ENCODE assay signal across 24 mouse cellular contexts in genomic region chr16:28511413-28511812, GRCm38 (mm10).
DNase-seq lines count a peak whose midpoint lies in the region; ATAC-seq and TF ChIP-seq lines count a peak whose summit lies in the region.
"Had no signal": no experiment of that assay in that cellular context is flagged by ENCODE, and none has a peak within 500 bp of the region (broad histone marks: within the 10 kb centered on the region; RNA-seq: fewer than 3 reads in every experiment).

No protein-coding gene starts in this region.

- H3K4me1 ChIP-seq in midbrain, embryonic 14.5 days (ENCODE audit: control insufficient read depth, insufficient read depth, low read length): no peaks in the 10 kb centered on the region
- H3K4me1 ChIP-seq in midbrain, embryonic 10.5 days: no peaks in the 10 kb centered on the region
- H3K4me1 ChIP-seq in ES-E14 (ENCODE audit: control insufficient read depth in 2 of 2, insufficient read depth in 2 of 2, low read length in 2 of 2, poor library complexity in 1 of 2): peaks cover 3 to 4% of the 10 kb centered on the region in 2 experiments; a peak in 2 of 4 replicates
- H3K4me1 ChIP-seq: embryonic facial prominence, embryonic 12.5 days; forebrain, embryonic 15.5 days; heart, embryonic 10.5 days; limb, embryonic 10.5 days; megakaryocyte, embryonic 14.5 days; neural tube, embryonic 13.5 days had no signal

- no peaks in the 10 kb centered on the region for H3K9me3 ChIP-seq in midbrain, embryonic 14.5 days (ENCODE audit: control insufficient read depth, low read length)
- H3K9me3 ChIP-seq in midbrain, embryonic 10.5 days (replicated peaks): no peaks in the 10 kb centered on the region
- no peaks in the 10 kb centered on the region for H3K9me3 ChIP-seq in ES-E14 (ENCODE audit: control insufficient read depth, insufficient read depth, low read depth, low read length)
- H3K9me3 ChIP-seq: embryonic facial prominence, embryonic 12.5 days; forebrain, embryonic 15.5 days; heart, embryonic 10.5 days; hindbrain, embryonic 13.5 days; limb, embryonic 10.5 days; neural tube, embryonic 13.5 days had no signal

- H3K4me3 ChIP-seq in midbrain, embryonic 14.5 days (replicated peaks; ENCODE audit: low read depth, low read length): no peak overlapping the region
- no peak overlapping the region for H3K4me3 ChIP-seq in midbrain, embryonic 10.5 days
- no peak overlapping the region for H3K4me3 ChIP-seq in ES-E14 (ENCODE audit: insufficient read depth in 1 of 2, low read depth in 1 of 2, low read length in 2 of 2, poor library complexity in 1 of 2, severe bottlenecking in 1 of 2)
- H3K4me3 ChIP-seq: embryonic facial prominence, embryonic 12.5 days; forebrain, embryonic 15.5 days; heart, embryonic 10.5 days; hindbrain, embryonic 13.5 days; left cerebral cortex, adult 2 months; limb, embryonic 10.5 days; megakaryocyte, embryonic 14.5 days; neural tube, embryonic 13.5 days had no signal

- no peaks in the 10 kb centered on the region for H3K27me3 ChIP-seq in midbrain, embryonic 14.5 days (ENCODE audit: control insufficient read depth, insufficient read depth, low read length)
- H3K27me3 ChIP-seq in midbrain, embryonic 10.5 days (ENCODE audit: low read depth, poor library complexity, severe bottlenecking): no peaks in the 10 kb centered on the region
- H3K27me3 ChIP-seq: embryonic facial prominence, embryonic 12.5 days; forebrain, embryonic 15.5 days; hindbrain, embryonic 13.5 days; megakaryocyte, embryonic 14.5 days; neural tube, embryonic 13.5 days had no signal

- no peak overlapping the region for H3K9ac ChIP-seq in midbrain, embryonic 14.5 days (replicated peaks; ENCODE audit: low read length)
- no peak overlapping the region for H3K9ac ChIP-seq in ES-E14 (ENCODE audit: insufficient read depth, low read depth, low read length, poor library complexity, severe bottlenecking)
- H3K9ac ChIP-seq: embryonic facial prominence, embryonic 12.5 days; forebrain, embryonic 15.5 days; hindbrain, embryonic 13.5 days; liver, postnatal 0 days; neural tube, embryonic 13.5 days had no signal

- peak; percentile 8 for DNase-seq in midbrain, embryonic 14.5 days
- no peak for DNase-seq in midbrain, embryonic 10.5 days (ENCODE audit: low spot score)
- peak; percentile 21 for DNase-seq in ES-E14 (ENCODE audit: low read depth, low spot score)
- DNase-seq in brain, adult 2 months (ENCODE audit: low read depth, low spot score): peak; percentile 31
- DNase-seq in spleen, adult 18-20 months: no peak
- no peak for DNase-seq in left cerebral cortex, adult 9 months (ENCODE audit: low spot score in 2 of 2)
- DNase-seq: adrenal gland, adult 8-10 months; cerebellum, postnatal 10 days; heart, postnatal 10 days; kidney, postnatal 36 days; layer of hippocampus, adult 9-11 months; liver, postnatal 0 days; lung, postnatal 14 days; right cerebral cortex, postnatal 4 days; thymus, postnatal 14 days had no signal

- H3K4me2 ChIP-seq in midbrain, embryonic 14.5 days (ENCODE audit: low read length): no peak overlapping the region
- H3K4me2 ChIP-seq: embryonic facial prominence, embryonic 12.5 days; forebrain, embryonic 15.5 days; hindbrain, embryonic 13.5 days; neural tube, embryonic 13.5 days had no signal

- 25% methylated on average over 5 of the region's 5 CpGs for WGBS in midbrain, embryonic 14.5 days
- WGBS in midbrain, embryonic 10.5 days: 35% methylated on average over 5 of the region's 5 CpGs

- H3K27ac ChIP-seq in midbrain, embryonic 14.5 days (replicated peaks; ENCODE audit: low read depth, low read length): no peak overlapping the region
- no peak overlapping the region for H3K27ac ChIP-seq in midbrain, embryonic 10.5 days (replicated peaks)
- H3K27ac ChIP-seq in ES-E14 (ENCODE audit: insufficient read depth, low read depth, low read length, poor library complexity, severe bottlenecking): no peak overlapping the region
- H3K27ac ChIP-seq: embryonic facial prominence, embryonic 12.5 days; forebrain, embryonic 15.5 days; heart, embryonic 10.5 days; hindbrain, embryonic 13.5 days; left cerebral cortex, adult 2 months; limb, embryonic 10.5 days; neural tube, embryonic 13.5 days had no signal

- H3K36me3 ChIP-seq in midbrain, embryonic 14.5 days (ENCODE audit: control insufficient read depth, insufficient read depth, low read length): no peaks in the 10 kb centered on the region
- H3K36me3 ChIP-seq in midbrain, embryonic 10.5 days: no peaks in the 10 kb centered on the region
- H3K36me3 ChIP-seq in ES-E14 (ENCODE audit: control insufficient read depth, insufficient read depth, low read length, poor library complexity, severe bottlenecking): no peaks in the 10 kb centered on the region
- H3K36me3 ChIP-seq: embryonic facial prominence, embryonic 12.5 days; forebrain, embryonic 15.5 days; heart, embryonic 10.5 days; hindbrain, embryonic 13.5 days; limb, embryonic 10.5 days; neural tube, embryonic 13.5 days had no signal

- ATAC-seq in midbrain, embryonic 14.5 days (ENCODE audit: low FRiP score, low TSS enrichment): no peak
- peak; percentile 96 for ATAC-seq in megakaryocyte progenitor cell, adult 5-6 weeks (replicated peaks; ENCODE audit: poor library complexity)
- ATAC-seq: forebrain, embryonic 15.5 days; liver, postnatal 0 days had no signal

- in situ Hi-C loops in ES-E14 (cut with MboI; ENCODE audit: low sequenced_read_pairs in 2 of 2, unreplicated experiment in 2 of 2): no loop called here

TF ChIP-seq in ES-E14, 5 proteins besides CTCF, POLR2A, EP300 and RAD21:
- TF ChIP-seq MAFK (IDR thresholded peaks at IDR 0.05; ENCODE audit: insufficient read depth, low read depth, low read length) (no peak), HCFC1 (IDR thresholded peaks at IDR 0.05; ENCODE audit: borderline replicate concordance, insufficient read depth, low read length) (no peak), ZNF384 (IDR thresholded peaks at IDR 0.05; ENCODE audit: low read depth, low read length) (no peak), CHD2 (IDR thresholded peaks at IDR 0.05; ENCODE audit: low read depth, low read length) (no peak), ZC3H11A (IDR thresholded peaks at IDR 0.05; ENCODE audit: borderline replicate concordance, low read depth, low read length) (no peak)
TF ChIP-seq in ES-E14: peak in this region for 0.

Comparison
In these comparisons a context has a peak if more than half of its experiments do, and no peak if none do; other contexts are left out.
1. DNase-seq: peak in midbrain, embryonic 14.5 days (single experiment), ES-E14 (single experiment) and brain, adult 2 months (single experiment); none in midbrain, embryonic 10.5 days (single experiment), spleen, adult 18-20 months (0 of 2) and left cerebral cortex, adult 9 months (0 of 2).